ENCODE assay signal across 9 mouse cellular contexts in genomic region chr15:103308876-103309580, GRCm38 (mm10). TPM values are rescaled to one million over a fixed set of nuclear protein-coding genes. Genes with fewer than 3 reads are reported as not detected.
DNase-seq lines count a peak whose midpoint lies in the region; ATAC-seq lines count a peak whose summit lies in the region.
"Had no signal": no experiment of that assay in that cellular context is flagged by ENCODE, and none has a peak within 500 bp of the region (broad histone marks: within the 10 kb centered on the region; RNA-seq: fewer than 3 reads in every experiment).

No protein-coding gene starts in this region.

- no peak for DNase-seq in kidney, adult 18-20 months
- no peak for DNase-seq in intestine, embryonic 14.5 days (ENCODE audit: low spot score)
- no peak for DNase-seq in urinary bladder, adult 2 months (ENCODE audit: low spot score)
- DNase-seq: cerebellum, adult 9-10 months had no signal

- peak overlapping the region; percentile 40 for H3K4me2 ChIP-seq in kidney, embryonic 15.5 days
- H3K4me2 ChIP-seq in embryonic facial prominence, embryonic 13.5 days, result peak overlapping the region; percentile 39
- H3K4me2 ChIP-seq in intestine, embryonic 14.5 days (ENCODE audit: low read length), result 0 out of 2 replicates have a peak overlapping the region, but pooled peaks have one; percentile 24
- peak overlapping the region; percentile 17; the same call in 1 of the 2 replicates for H3K4me2 ChIP-seq in midbrain, embryonic 15.5 days

- 60% methylated on average over 26 of the region's 26 CpGs for WGBS in kidney, embryonic 15.5 days
- 60% methylated on average over 26 of the region's 26 CpGs for WGBS in embryonic facial prominence, embryonic 13.5 days
- WGBS in intestine, embryonic 14.5 days, result 65% methylated on average over 26 of the region's 26 CpGs
- 62% methylated on average over 26 of the region's 26 CpGs for WGBS in midbrain, embryonic 15.5 days

- no peaks in the 10 kb centered on the region for H3K27me3 ChIP-seq in kidney, embryonic 15.5 days
- peaks cover 11% of the 10 kb centered on the region for H3K27me3 ChIP-seq in embryonic facial prominence, embryonic 13.5 days
- H3K27me3 ChIP-seq in intestine, embryonic 14.5 days (replicated peaks; ENCODE audit: control insufficient read depth, insufficient read depth, low read length), result no peaks in the 10 kb centered on the region
- H3K27me3 ChIP-seq in midbrain, embryonic 15.5 days (replicated peaks), result no peaks in the 10 kb centered on the region
- H3K27me3 ChIP-seq: Patski had no signal

- peaks cover 67% of the 10 kb centered on the region for H3K4me1 ChIP-seq in kidney, embryonic 15.5 days
- H3K4me1 ChIP-seq in embryonic facial prominence, embryonic 13.5 days, result peaks cover 43% of the 10 kb centered on the region
- H3K4me1 ChIP-seq in intestine, embryonic 14.5 days (replicated peaks; ENCODE audit: control insufficient read depth, insufficient read depth, low read length), result peaks cover 28% of the 10 kb centered on the region
- H3K4me1 ChIP-seq in midbrain, embryonic 15.5 days, result peaks cover 32% of the 10 kb centered on the region

- H3K9ac ChIP-seq in kidney, embryonic 15.5 days, result no peak overlapping the region
- H3K9ac ChIP-seq in embryonic facial prominence, embryonic 13.5 days, result peak overlapping the region; percentile 49
- H3K9ac ChIP-seq in intestine, embryonic 14.5 days (ENCODE audit: low read length), result 0 out of 2 replicates have a peak overlapping the region, but pooled peaks have one; percentile 14
- H3K9ac ChIP-seq in midbrain, embryonic 15.5 days, result 0 out of 2 replicates have a peak overlapping the region, but pooled peaks have one; percentile 4

- no peak for ATAC-seq in kidney, embryonic 15.5 days (replicated peaks; ENCODE audit: low FRiP score)
- ATAC-seq in embryonic facial prominence, embryonic 13.5 days (ENCODE audit: insufficient number of reproducible peaks, insufficient read depth, low FRiP score, low TSS enrichment, low read depth), result no peak
- ATAC-seq in intestine, embryonic 14.5 days (replicated peaks; ENCODE audit: low FRiP score, low TSS enrichment, low read depth), result no peak
- ATAC-seq in midbrain, embryonic 15.5 days (replicated peaks), result no peak
- ATAC-seq in erythroblast, adult 5-6 weeks (replicated peaks; ENCODE audit: low FRiP score, poor library complexity, severe bottlenecking), result no peak
- ATAC-seq: Patski had no signal

- H3K4me3 ChIP-seq in kidney, embryonic 15.5 days (replicated peaks), result peak overlapping the region; percentile 7; the same call in 1 of the 2 replicates
- 0 out of 2 replicates have a peak overlapping the region, but pooled peaks have one; percentile 3 for H3K4me3 ChIP-seq in embryonic facial prominence, embryonic 13.5 days
- H3K4me3 ChIP-seq in intestine, embryonic 14.5 days (ENCODE audit: low read depth, low read length), result no peak overlapping the region
- H3K4me3 ChIP-seq in midbrain, embryonic 15.5 days, result no peak overlapping the region

- H3K27ac ChIP-seq in kidney, embryonic 15.5 days, result peak overlapping the region; percentile 15; the same call in 1 of the 2 replicates
- H3K27ac ChIP-seq in embryonic facial prominence, embryonic 13.5 days, result no peak overlapping the region
- H3K27ac ChIP-seq in intestine, embryonic 14.5 days (ENCODE audit: low read depth), result no peak overlapping the region
- H3K27ac ChIP-seq in midbrain, embryonic 15.5 days, result no peak overlapping the region

- H3K36me3 ChIP-seq in kidney, embryonic 15.5 days, result no peaks in the 10 kb centered on the region
- no peaks in the 10 kb centered on the region for H3K36me3 ChIP-seq in embryonic facial prominence, embryonic 13.5 days
- no peaks in the 10 kb centered on the region for H3K36me3 ChIP-seq in intestine, embryonic 14.5 days (ENCODE audit: control insufficient read depth, insufficient read depth, low read length)
- H3K36me3 ChIP-seq in midbrain, embryonic 15.5 days (replicated peaks), result no peaks in the 10 kb centered on the region

- no peaks in the 10 kb centered on the region for H3K9me3 ChIP-seq in kidney, embryonic 15.5 days (replicated peaks)
- H3K9me3 ChIP-seq in embryonic facial prominence, embryonic 13.5 days, result no peaks in the 10 kb centered on the region
- no peaks in the 10 kb centered on the region for H3K9me3 ChIP-seq in intestine, embryonic 14.5 days (ENCODE audit: control insufficient read depth, low read length)
- H3K9me3 ChIP-seq in midbrain, embryonic 15.5 days, result no peaks in the 10 kb centered on the region

RNA-seq across cellular contexts. Expression of gene Gpr84, which starts 1.4 kb away (rescaled TPM):
- polyA plus RNA-seq in kidney, embryonic 15.5 days (2015; fragmentation: Nextera tagmentation; extraction: Ambion mirVana), result 0.42 and 0.48 TPM in 2 replicates
- polyA plus RNA-seq in embryonic facial prominence, embryonic 13.5 days (2015; fragmentation: Nextera tagmentation; extraction: Ambion mirVana), result 0.54 and 0.62 TPM in 2 replicates
- 0.11 and 0.34 TPM in 2 replicates for polyA plus RNA-seq in intestine, embryonic 14.5 days (2014; fragmentation: Nextera tagmentation; extraction: Ambion mirVana)
- 0.31 and 0.34 TPM in 2 replicates for polyA plus RNA-seq in midbrain, embryonic 15.5 days (2015; fragmentation: Nextera tagmentation; extraction: Ambion mirVana)
- polyA plus RNA-seq in urinary bladder, adult 2 months (2012; rRNA removed), result not detected in 2 replicates
- total RNA-seq in erythroblast, adult 5-6 weeks (2015; ENCODE audit: low replicate concordance), result 0.96 and 2.1 TPM in 2 replicates
- total RNA-seq in erythroblast, adult 5-6 weeks (2017; ENCODE audit: low replicate concordance), result 0.70 and 1.3 TPM in 2 replicates
- polyA plus RNA-seq: Patski had no signal

RNA-seq across cellular contexts. Expression of gene Zfp385a, which starts 30.9 kb away (rescaled TPM):
- 12.5 and 14.4 TPM in 2 replicates for polyA plus RNA-seq in kidney, embryonic 15.5 days (2015; fragmentation: Nextera tagmentation; extraction: Ambion mirVana)
- polyA plus RNA-seq in embryonic facial prominence, embryonic 13.5 days (2015; fragmentation: Nextera tagmentation; extraction: Ambion mirVana), result 10.9 and 12.2 TPM in 2 replicates
- 7.2 and 7.5 TPM in 2 replicates for polyA plus RNA-seq in intestine, embryonic 14.5 days (2014; fragmentation: Nextera tagmentation; extraction: Ambion mirVana)
- 24.4 and 25.6 TPM in 2 replicates for polyA plus RNA-seq in midbrain, embryonic 15.5 days (2015; fragmentation: Nextera tagmentation; extraction: Ambion mirVana)
- 9.9 and 15.6 TPM in 2 replicates for polyA plus RNA-seq in urinary bladder, adult 2 months (2012; rRNA removed)
- total RNA-seq in erythroblast, adult 5-6 weeks (2015; ENCODE audit: low replicate concordance), result 2.9 and 5.6 TPM in 2 replicates
- 0.68 and 0.84 TPM in 2 replicates for total RNA-seq in erythroblast, adult 5-6 weeks (2017; ENCODE audit: low replicate concordance)

RNA-seq across cellular contexts. Expression of gene Copz1, which starts 36.5 kb away (rescaled TPM):
- 298 and 300 TPM in 2 replicates for polyA plus RNA-seq in kidney, embryonic 15.5 days (2015; fragmentation: Nextera tagmentation; extraction: Ambion mirVana)
- 254 and 287 TPM in 2 replicates for polyA plus RNA-seq in embryonic facial prominence, embryonic 13.5 days (2015; fragmentation: Nextera tagmentation; extraction: Ambion mirVana)
- 266 and 283 TPM in 2 replicates for polyA plus RNA-seq in intestine, embryonic 14.5 days (2014; fragmentation: Nextera tagmentation; extraction: Ambion mirVana)
- polyA plus RNA-seq in midbrain, embryonic 15.5 days (2015; fragmentation: Nextera tagmentation; extraction: Ambion mirVana), result 197 and 203 TPM in 2 replicates
- 125 and 135 TPM in 2 replicates for polyA plus RNA-seq in urinary bladder, adult 2 months (2012; rRNA removed)
- 123 and 131 TPM in 2 replicates for total RNA-seq in erythroblast, adult 5-6 weeks (2015; ENCODE audit: low replicate concordance)
- total RNA-seq in erythroblast, adult 5-6 weeks (2017; ENCODE audit: low replicate concordance), result 54.0 and 56.5 TPM in 2 replicates

RNA-seq across cellular contexts. Expression of gene Nfe2, which starts 50.8 kb away (rescaled TPM):
- 5.1 and 6.2 TPM in 2 replicates for polyA plus RNA-seq in kidney, embryonic 15.5 days (2015; fragmentation: Nextera tagmentation; extraction: Ambion mirVana)
- 2.4 and 2.9 TPM in 2 replicates for polyA plus RNA-seq in embryonic facial prominence, embryonic 13.5 days (2015; fragmentation: Nextera tagmentation; extraction: Ambion mirVana)
- 1.8 and 1.9 TPM in 2 replicates for polyA plus RNA-seq in intestine, embryonic 14.5 days (2014; fragmentation: Nextera tagmentation; extraction: Ambion mirVana)
- 0.63 and 0.92 TPM in 2 replicates for polyA plus RNA-seq in midbrain, embryonic 15.5 days (2015; fragmentation: Nextera tagmentation; extraction: Ambion mirVana)
- polyA plus RNA-seq in urinary bladder, adult 2 months (2012; rRNA removed), result 0.28 and 0.34 TPM in 2 replicates
- total RNA-seq in erythroblast, adult 5-6 weeks (2015; ENCODE audit: low replicate concordance), result 449 and 473 TPM in 2 replicates
- total RNA-seq in erythroblast, adult 5-6 weeks (2017; ENCODE audit: low replicate concordance), result 629 and 671 TPM in 2 replicates
- polyA plus RNA-seq: Patski had no signal

RNA-seq across cellular contexts. Expression of gene Itga5, which starts 57.5 kb away (rescaled TPM):
- polyA plus RNA-seq in kidney, embryonic 15.5 days (2015; fragmentation: Nextera tagmentation; extraction: Ambion mirVana), result 32.8 and 41.3 TPM in 2 replicates
- polyA plus RNA-seq in embryonic facial prominence, embryonic 13.5 days (2015; fragmentation: Nextera tagmentation; extraction: Ambion mirVana), result 41.2 and 41.5 TPM in 2 replicates
- 64.9 and 69.4 TPM in 2 replicates for polyA plus RNA-seq in intestine, embryonic 14.5 days (2014; fragmentation: Nextera tagmentation; extraction: Ambion mirVana)
- 7.3 and 8.2 TPM in 2 replicates for polyA plus RNA-seq in midbrain, embryonic 15.5 days (2015; fragmentation: Nextera tagmentation; extraction: Ambion mirVana)
- polyA plus RNA-seq in urinary bladder, adult 2 months (2012; rRNA removed), result 138 and 146 TPM in 2 replicates
- 2.5 and 7.9 TPM in 2 replicates for total RNA-seq in erythroblast, adult 5-6 weeks (2015; ENCODE audit: low replicate concordance)
- total RNA-seq in erythroblast, adult 5-6 weeks (2017; ENCODE audit: low replicate concordance), result 2.4 TPM in 2 replicates

Comparison
In these comparisons a context has a peak if more than half of its experiments do, and no peak if none do; other contexts are left out.
1. H3K4me3 ChIP-seq: peak in kidney, embryonic 15.5 days (single experiment) and embryonic facial prominence, embryonic 13.5 days (single experiment); none in intestine, embryonic 14.5 days (single experiment) and midbrain, embryonic 15.5 days (single experiment).
2. Peak in every context shown above with its lines, with median percentiles within 50 percentile points of each other: H3K4me2 ChIP-seq.